Mouse (Mus musculus) heart, adult 2 months (tissue): ENCODE results near the gene Snd1.

Source experiments
- CTCF ChIP-seq: fragments of 200-600 bp; IDR thresholded peaks from 2 replicates; pipeline ENCODE4 v1.8.1; 2022; ENCODE audit warnings: antibody characterized with exemption, mild to moderate bottlenecking, moderate library complexity
- POLR2A ChIP-seq: fragments of 200-500 bp; IDR thresholded peaks from 2 replicates; pipeline ENCODE4 v1.6.1; 2011; ENCODE audit warnings: mild to moderate bottlenecking, low read depth, low read length, control low read depth; ENCODE audit not compliant: insufficient read depth

GRCm38 (mm10) chr6:28502576-28502975 is 27.6 kb downstream of the Snd1 start:
- TF ChIP-seq CTCF, result no peak
- no peak for TF ChIP-seq POLR2A
